Mouse (Mus musculus) liver, embryonic 14.5 days (tissue): ENCODE measurements at regions not wholly inside any gene's neighbourhood (a gene's known extent, or its start where the extent isn't known, plus 50 kb on each side); places are given as distances from the start of the nearest gene placed in this dataset.

ENCODE experiments used
- CTCF ChIP-seq: IDR thresholded peaks from 2 replicates; pipeline ENCODE4 v1.5.1; 2016; ENCODE audit warnings: antibody characterized with exemption, low read depth, control low read depth
- EP300 ChIP-seq: IDR thresholded peaks from 2 replicates; pipeline ENCODE4 v1.6.1; 2016; ENCODE audit warnings: antibody characterized with exemption, low read depth

DNA sequence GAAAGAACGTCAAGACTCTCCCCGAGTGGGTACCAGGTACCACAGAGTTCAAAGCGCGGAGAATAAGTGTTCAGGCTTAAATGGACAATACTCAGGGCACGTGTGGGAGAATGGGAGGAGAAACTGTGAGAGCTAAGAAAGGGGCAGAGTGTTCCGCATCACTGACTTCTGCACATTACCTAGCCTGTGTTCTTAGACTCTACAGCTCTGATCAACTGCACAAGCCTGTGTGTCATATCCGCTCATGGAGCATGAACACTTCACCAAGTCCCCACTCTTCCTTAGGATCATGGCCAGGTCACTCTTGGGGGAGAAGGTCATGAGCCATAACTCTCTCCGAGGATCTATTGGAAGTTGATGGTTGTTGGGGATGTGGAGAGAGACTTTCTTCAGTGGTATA lies 383.4 kb downstream of the Sox2 start:
- no peak for TF ChIP-seq CTCF
- no peak for TF ChIP-seq EP300
